ENCODE assay signal across 8 mouse cellular contexts in the genomic region with DNA sequence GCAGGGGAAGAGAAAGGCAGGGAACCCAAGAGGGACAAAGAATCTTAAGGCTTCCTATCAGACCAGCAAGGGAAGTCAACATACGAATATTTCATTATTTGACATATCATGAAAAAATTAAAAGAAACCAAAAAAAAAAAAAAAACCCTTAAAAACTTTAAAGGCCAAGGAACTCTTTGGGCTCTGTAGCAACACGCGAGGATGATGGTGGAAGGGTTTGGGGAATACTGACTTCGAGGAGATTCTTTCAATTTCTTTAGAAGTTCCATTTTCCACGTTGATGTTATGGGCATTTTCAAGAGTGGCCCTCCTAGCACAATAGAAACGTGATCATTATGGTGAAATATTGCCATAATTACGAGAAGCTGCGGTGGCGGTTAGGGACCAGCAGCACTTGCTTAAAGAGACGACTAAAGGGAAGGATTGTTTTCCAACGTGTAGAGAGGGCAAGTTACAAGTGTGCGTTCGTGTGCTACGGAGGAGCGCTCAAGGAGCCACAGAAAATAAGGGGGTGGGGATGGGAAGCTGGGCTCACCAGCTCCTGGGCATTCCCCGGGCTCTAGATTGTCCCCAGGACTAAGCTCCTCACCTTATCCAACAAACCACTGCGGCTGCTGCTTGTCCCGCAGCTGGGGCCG. TPM values are rescaled to one million over a fixed set of nuclear protein-coding genes. Genes with fewer than 3 reads are reported as not detected.
DNase-seq lines count a peak whose midpoint lies in the region; ATAC-seq and TF ChIP-seq lines count a peak whose summit lies in the region.

No protein-coding gene starts in this region.

- H3K27ac ChIP-seq in kidney, embryonic 15.5 days = peak overlapping the region; percentile 79
- peak overlapping the region; percentile 63; the same call in 1 of the 2 replicates for H3K27ac ChIP-seq in embryonic facial prominence, embryonic 12.5 days
- H3K27ac ChIP-seq in intestine, embryonic 15.5 days = peak overlapping the region; percentile 45

- H3K4me3 ChIP-seq in kidney, embryonic 15.5 days (replicated peaks) = peak overlapping the region; percentile 88
- peak overlapping the region; percentile 74 for H3K4me3 ChIP-seq in embryonic facial prominence, embryonic 12.5 days
- H3K4me3 ChIP-seq in intestine, embryonic 15.5 days (replicated peaks) = peak overlapping the region; percentile 61
- peak overlapping the region; percentile 84 for H3K4me3 ChIP-seq in myocyte

- intact Hi-C loops in left cerebral cortex, postnatal 4 days (cut with DNase I) = no loop called here

- H3K27me3 ChIP-seq in kidney, embryonic 15.5 days = no peaks in the 10 kb centered on the region
- H3K27me3 ChIP-seq in embryonic facial prominence, embryonic 12.5 days = no peaks in the 10 kb centered on the region
- H3K27me3 ChIP-seq in intestine, embryonic 15.5 days (replicated peaks) = no peaks in the 10 kb centered on the region
- H3K27me3 ChIP-seq in myocyte (ENCODE audit: control insufficient read depth, insufficient read depth, insufficient read length) = no peaks in the 10 kb centered on the region

- peak overlapping the region; percentile 68 for H3K4me2 ChIP-seq in kidney, embryonic 15.5 days
- peak overlapping the region; percentile 82 for H3K4me2 ChIP-seq in embryonic facial prominence, embryonic 12.5 days (replicated peaks)
- peak overlapping the region; percentile 72 for H3K4me2 ChIP-seq in intestine, embryonic 15.5 days (replicated peaks)
- peak overlapping the region; percentile 99 for H3K4me2 ChIP-seq in myocyte (ENCODE audit: low read depth)

- H3ac ChIP-seq in myocyte (ENCODE audit: control insufficient read depth, insufficient read length) = peak overlapping the region; percentile 30

- peaks cover 21% of the 10 kb centered on the region for H3K4me1 ChIP-seq in kidney, embryonic 15.5 days
- peaks cover 17% of the 10 kb centered on the region for H3K4me1 ChIP-seq in embryonic facial prominence, embryonic 12.5 days
- H3K4me1 ChIP-seq in intestine, embryonic 15.5 days (replicated peaks) = peaks cover 14% of the 10 kb centered on the region

- no peaks in the 10 kb centered on the region for H3K9me3 ChIP-seq in kidney, embryonic 15.5 days (replicated peaks)
- no peaks in the 10 kb centered on the region for H3K9me3 ChIP-seq in embryonic facial prominence, embryonic 12.5 days
- H3K9me3 ChIP-seq in intestine, embryonic 15.5 days = no peaks in the 10 kb centered on the region

- TF ChIP-seq POLR2A in myocyte (IDR thresholded peaks at IDR 0.05; ENCODE audit: insufficient read length, low read depth) = no peak

- 1% methylated on average over 19 of the region's 19 CpGs for WGBS in kidney, embryonic 15.5 days
- 2% methylated on average over 19 of the region's 19 CpGs for WGBS in embryonic facial prominence, embryonic 12.5 days
- WGBS in intestine, embryonic 15.5 days = 1% methylated on average over 19 of the region's 19 CpGs

- DNase-seq in kidney, postnatal 10 days = no peak
- DNase-seq in cerebellum, adult 18-20 months = no peak
- no peak for DNase-seq in left cerebral cortex, postnatal 4 days
- no peak for DNase-seq in spleen, adult 12 weeks (ENCODE audit: low spot score)

- peaks cover 47% of the 10 kb centered on the region for H3K79me2 ChIP-seq in myocyte (ENCODE audit: control insufficient read depth, insufficient read depth)

- peak overlapping the region; percentile 90 for H3K9ac ChIP-seq in kidney, embryonic 15.5 days
- H3K9ac ChIP-seq in embryonic facial prominence, embryonic 12.5 days = peak overlapping the region; percentile 82
- peak overlapping the region; percentile 73 for H3K9ac ChIP-seq in intestine, embryonic 15.5 days

- ATAC-seq in kidney, embryonic 15.5 days (replicated peaks; ENCODE audit: low FRiP score) = peak; percentile 46; the same call in 1 of the 2 replicates
- peak; percentile 59 for ATAC-seq in embryonic facial prominence, embryonic 12.5 days (ENCODE audit: insufficient number of reproducible peaks, insufficient read depth, low FRiP score, low TSS enrichment)
- ATAC-seq in intestine, embryonic 15.5 days = peak; percentile 66

- peaks cover 31% of the 10 kb centered on the region for H3K36me3 ChIP-seq in kidney, embryonic 15.5 days
- peaks cover 21% of the 10 kb centered on the region for H3K36me3 ChIP-seq in embryonic facial prominence, embryonic 12.5 days
- peaks cover 17% of the 10 kb centered on the region for H3K36me3 ChIP-seq in intestine, embryonic 15.5 days
- H3K36me3 ChIP-seq in myocyte (ENCODE audit: control insufficient read depth, insufficient read depth) = peaks cover 9% of the 10 kb centered on the region

TF ChIP-seq in myocyte, 11 proteins besides CTCF, POLR2A, EP300 and RAD21:
- TF ChIP-seq MYOD1 (IDR thresholded peaks at IDR 0.05; ENCODE audit: control insufficient read depth in 1 of 3, insufficient read length in 2 of 3, low read depth in 2 of 3) (no peak), POLR2AphosphoS2 (IDR thresholded peaks at IDR 0.05; ENCODE audit: insufficient read length, low read depth) (no peak), CEBPB (IDR thresholded peaks at IDR 0.05; ENCODE audit: insufficient read depth, poor library complexity, severe bottlenecking) (no peak), TCF12 (IDR thresholded peaks at IDR 0.05; ENCODE audit: insufficient read depth, poor library complexity, severe bottlenecking) (no peak), MAX (IDR thresholded peaks at IDR 0.05; ENCODE audit: low read depth) (no peak), USF1 (IDR thresholded peaks at IDR 0.05; ENCODE audit: low read depth) (no peak), MYOG (IDR thresholded peaks at IDR 0.05; ENCODE audit: control insufficient read depth in 1 of 3, insufficient read depth in 1 of 3, insufficient read length in 2 of 3, low read depth in 2 of 3) (no peak), E2F4 (IDR thresholded peaks at IDR 0.05; ENCODE audit: insufficient read depth) (no peak), TCF3 (IDR thresholded peaks at IDR 0.05; ENCODE audit: insufficient read length, low read depth) (no peak), SRF (IDR thresholded peaks at IDR 0.05; ENCODE audit: control insufficient read depth, insufficient read length, low read depth) (no peak), REST (IDR thresholded peaks at IDR 0.05; ENCODE audit: insufficient read depth, insufficient read length) (no peak)

RNA-seq across cellular contexts. Expression of a gene that starts 0.6 kb away (rescaled TPM):
- polyA plus RNA-seq in kidney, embryonic 15.5 days (2015; fragmentation: Nextera tagmentation; extraction: Ambion mirVana) = 0.21 and 0.42 TPM in 2 replicates
- polyA plus RNA-seq in embryonic facial prominence, embryonic 12.5 days (2016; fragmentation: Nextera tagmentation; extraction: Ambion mirVana) = 0.20 and 0.43 TPM in 2 replicates
- 0.10 and 0.11 TPM in 2 replicates for polyA plus RNA-seq in intestine, embryonic 15.5 days (2015; fragmentation: Nextera tagmentation; extraction: Ambion mirVana)
- polyA plus RNA-seq in myocyte (2012; fragmentation: generic; extraction: Trizol) = 0.31 TPM
- total RNA-seq in left cerebral cortex, postnatal 4 days (2021) = 1 to 10 TPM in 1 of 2 experiments, under 1 TPM in 1; 0.64 to 1.4 TPM

RNA-seq across cellular contexts. Expression of a gene that starts 5.0 kb away (rescaled TPM):
- 384 and 410 TPM in 2 replicates for polyA plus RNA-seq in kidney, embryonic 15.5 days (2015; fragmentation: Nextera tagmentation; extraction: Ambion mirVana)
- polyA plus RNA-seq in embryonic facial prominence, embryonic 12.5 days (2016; fragmentation: Nextera tagmentation; extraction: Ambion mirVana) = 334 and 345 TPM in 2 replicates
- polyA plus RNA-seq in intestine, embryonic 15.5 days (2015; fragmentation: Nextera tagmentation; extraction: Ambion mirVana) = 387 and 427 TPM in 2 replicates
- 111 TPM for polyA plus RNA-seq in myocyte (2012; fragmentation: generic; extraction: Trizol)
- total RNA-seq in left cerebral cortex, postnatal 4 days (2021) = 10 to 100 TPM; 83.1 to 90.7 TPM

RNA-seq across cellular contexts. Expression of a gene that starts 30.1 kb away (rescaled TPM):
- polyA plus RNA-seq in kidney, embryonic 15.5 days (2015; fragmentation: Nextera tagmentation; extraction: Ambion mirVana) = 3.0 and 3.1 TPM in 2 replicates
- polyA plus RNA-seq in embryonic facial prominence, embryonic 12.5 days (2016; fragmentation: Nextera tagmentation; extraction: Ambion mirVana) = 2.3 and 2.6 TPM in 2 replicates
- polyA plus RNA-seq in intestine, embryonic 15.5 days (2015; fragmentation: Nextera tagmentation; extraction: Ambion mirVana) = 5.2 TPM in 2 replicates
- polyA plus RNA-seq in myocyte (2012; fragmentation: generic; extraction: Trizol) = 0.88 TPM
- total RNA-seq in left cerebral cortex, postnatal 4 days (2021) = 1 to 10 TPM; 2.4 to 2.5 TPM
